16 mouse cellular contexts compared by ENCODE assay signal in the genomic region with DNA sequence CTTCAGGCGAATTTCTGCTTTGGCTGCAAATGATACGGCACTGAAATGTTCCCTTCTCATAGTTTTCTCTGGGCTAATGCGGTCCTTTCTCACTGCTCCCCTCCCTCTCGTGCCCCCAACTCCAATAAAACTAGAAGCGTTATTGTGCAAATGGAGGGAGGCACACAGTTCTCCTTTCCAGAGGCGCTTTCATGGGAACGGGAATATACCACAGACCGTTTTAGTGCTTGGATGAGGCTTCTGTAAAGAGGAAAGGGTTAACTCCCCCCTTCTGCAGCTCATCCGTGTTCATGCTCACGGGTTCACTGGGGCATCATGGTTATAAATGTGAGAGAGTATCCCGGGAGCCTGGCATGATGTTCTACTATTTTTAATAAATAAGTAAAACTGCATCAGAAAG.
DNase-seq lines count a peak whose midpoint lies in the region; ATAC-seq lines count a peak whose summit lies in the region.
"Had no signal": no experiment of that assay in that cellular context is flagged by ENCODE, and none has a peak within 500 bp of the region (broad histone marks: within the 10 kb centered on the region; RNA-seq: fewer than 3 reads in every experiment).

No protein-coding gene starts in this region.

- H3K27me3 ChIP-seq in hindbrain, embryonic 11.5 days (ENCODE audit: control insufficient read depth, insufficient read depth, low read length), result no peaks in the 10 kb centered on the region
- H3K27me3 ChIP-seq in limb, embryonic 15.5 days, result no peaks in the 10 kb centered on the region
- H3K27me3 ChIP-seq in neural tube, embryonic 12.5 days (replicated peaks), result no peaks in the 10 kb centered on the region
- H3K27me3 ChIP-seq in embryonic facial prominence, embryonic 10.5 days (replicated peaks; ENCODE audit: low read depth, poor library complexity, severe bottlenecking), result no peaks in the 10 kb centered on the region; the same call in 1 of the 2 replicates

- no peak overlapping the region for H3K9ac ChIP-seq in hindbrain, embryonic 11.5 days (ENCODE audit: low read depth, low read length)
- H3K9ac ChIP-seq in limb, embryonic 15.5 days, result no peak overlapping the region
- H3K9ac ChIP-seq in neural tube, embryonic 12.5 days, result no peak overlapping the region

- no peaks in the 10 kb centered on the region for H3K36me3 ChIP-seq in hindbrain, embryonic 11.5 days (ENCODE audit: control insufficient read depth, insufficient read depth, low read length)
- no peaks in the 10 kb centered on the region for H3K36me3 ChIP-seq in limb, embryonic 15.5 days
- H3K36me3 ChIP-seq in neural tube, embryonic 12.5 days, result no peaks in the 10 kb centered on the region
- H3K36me3 ChIP-seq in embryonic facial prominence, embryonic 10.5 days (replicated peaks), result no peaks in the 10 kb centered on the region

- H3K4me2 ChIP-seq in hindbrain, embryonic 11.5 days (replicated peaks; ENCODE audit: low read depth, low read length), result no peak overlapping the region
- H3K4me2 ChIP-seq in limb, embryonic 15.5 days, result peak overlapping the region; percentile 8; the same call in 1 of the 2 replicates
- peak overlapping the region; percentile 47 for H3K4me2 ChIP-seq in neural tube, embryonic 12.5 days (replicated peaks)

- H3K4me3 ChIP-seq in hindbrain, embryonic 11.5 days (ENCODE audit: low read depth, low read length), result no peak overlapping the region
- H3K4me3 ChIP-seq in limb, embryonic 15.5 days, result no peak overlapping the region
- H3K4me3 ChIP-seq in neural tube, embryonic 12.5 days, result no peak overlapping the region
- H3K4me3 ChIP-seq in embryonic facial prominence, embryonic 10.5 days, result no peak overlapping the region

- 0 out of 2 replicates have a peak, but pooled peaks have one; percentile 26 for ATAC-seq in hindbrain, embryonic 11.5 days (ENCODE audit: low FRiP score)
- no peak for ATAC-seq in limb, embryonic 15.5 days (ENCODE audit: insufficient number of reproducible peaks, low FRiP score, low TSS enrichment, low read depth)
- ATAC-seq in neural tube, embryonic 12.5 days (ENCODE audit: low FRiP score, low read depth), result peak; percentile 56

- 33% methylated on average over 11 of the region's 11 CpGs for WGBS in hindbrain, embryonic 11.5 days
- 36% methylated on average over 11 of the region's 11 CpGs for WGBS in limb, embryonic 15.5 days
- WGBS in neural tube, embryonic 12.5 days, result 11% methylated on average over 11 of the region's 11 CpGs
- 57% methylated on average over 11 of the region's 11 CpGs for WGBS in embryonic facial prominence, embryonic 10.5 days

- H3K4me1 ChIP-seq in hindbrain, embryonic 11.5 days (replicated peaks; ENCODE audit: control insufficient read depth, insufficient read depth, low read length), result no peaks in the 10 kb centered on the region
- H3K4me1 ChIP-seq in limb, embryonic 15.5 days, result no peaks in the 10 kb centered on the region
- peaks cover 15% of the 10 kb centered on the region for H3K4me1 ChIP-seq in neural tube, embryonic 12.5 days
- peaks cover 28% of the 10 kb centered on the region for H3K4me1 ChIP-seq in embryonic facial prominence, embryonic 10.5 days

- DNase-seq in embryo, embryonic 10.5 days (ENCODE audit: low spot score), result peak; percentile 29
- no peak for DNase-seq in embryo, embryonic 10 days (ENCODE audit: low spot score)
- no peak for DNase-seq in hindbrain, embryonic 11.5 days (ENCODE audit: low spot score)
- no peak for DNase-seq in kidney, adult 9 months
- no peak for DNase-seq in embryonic facial prominence, embryonic 10.5 days (ENCODE audit: low spot score)
- DNase-seq in testis, postnatal 14 days (ENCODE audit: low spot score), result no peak
- DNase-seq: adrenal gland, adult 8-10 months; cerebellum, adult 8-10 months; layer of hippocampus, adult 9-11 months; left cerebral cortex, postnatal 4 days; lung, adult 2 months; lung, postnatal 4 days; spleen, adult 18-20 months had no signal

- H3K9me3 ChIP-seq in hindbrain, embryonic 11.5 days (ENCODE audit: control insufficient read depth, low read length), result no peaks in the 10 kb centered on the region
- H3K9me3 ChIP-seq in limb, embryonic 15.5 days, result no peaks in the 10 kb centered on the region
- H3K9me3 ChIP-seq in neural tube, embryonic 12.5 days, result no peaks in the 10 kb centered on the region
- H3K9me3 ChIP-seq in embryonic facial prominence, embryonic 10.5 days, result no peaks in the 10 kb centered on the region

- H3K27ac ChIP-seq in hindbrain, embryonic 11.5 days (ENCODE audit: low read depth, low read length), result no peak overlapping the region
- no peak overlapping the region for H3K27ac ChIP-seq in limb, embryonic 15.5 days
- no peak overlapping the region for H3K27ac ChIP-seq in neural tube, embryonic 12.5 days
- no peak overlapping the region for H3K27ac ChIP-seq in embryonic facial prominence, embryonic 10.5 days (replicated peaks)
- H3K27ac ChIP-seq: kidney, postnatal 0 days had no signal
